In genomic region chr16:95931509-95931908, GRCm38 (mm10) we compare ENCODE assay signal across 14 mouse cellular contexts. TPM values are rescaled to one million over a fixed set of nuclear protein-coding genes. Genes with fewer than 3 reads are reported as not detected.
DNase-seq lines count a peak whose midpoint lies in the region; ATAC-seq and TF ChIP-seq lines count a peak whose summit lies in the region.
"Had no signal": no experiment of that assay in that cellular context is flagged by ENCODE, and none has a peak within 500 bp of the region (broad histone marks: within the 10 kb centered on the region; RNA-seq: fewer than 3 reads in every experiment).

No protein-coding gene starts in this region.

- peak; percentile 40 to 68 for DNase-seq in heart, adult 9 months (ENCODE audit: low spot score in 2 of 2)
- peak; percentile 28 to 30 for DNase-seq in lung, adult 18-20 months
- DNase-seq in lung, adult 2 months = no peak
- peak; percentile 36 for DNase-seq in skeletal muscle tissue, adult 2 months (ENCODE audit: low read depth, low spot score)
- DNase-seq in left cerebral cortex, adult 2 months (ENCODE audit: extremely low spot score in 1 of 2, low spot score in 2 of 2) = no peak
- DNase-seq in heart, postnatal 36 days = no peak
- DNase-seq: cerebellum, adult 8-10 months; gastrocnemius, postnatal 36 days; liver; retina, postnatal 1 day had no signal

- H3K36me3 ChIP-seq in heart, embryonic 12.5 days = no peaks in the 10 kb centered on the region

- no peak for TF ChIP-seq CTCF in lung, adult 2 months (IDR thresholded peaks at IDR 0.05; ENCODE audit: insufficient read depth, low read length)
- no peak for TF ChIP-seq CTCF in left cerebral cortex, adult 2 months (IDR thresholded peaks at IDR 0.05)

- TF ChIP-seq POLR2A in lung, adult 2 months (IDR thresholded peaks at IDR 0.05; ENCODE audit: borderline replicate concordance, extremely low read depth, low read depth, low read length) = no peak

- H3K27ac ChIP-seq in heart, embryonic 12.5 days (ENCODE audit: poor library complexity, severe bottlenecking) = no peak overlapping the region
- no peak overlapping the region for H3K27ac ChIP-seq in left cerebral cortex, adult 2 months

- WGBS in heart, embryonic 12.5 days = 88% methylated on average over 12 of the region's 12 CpGs
- 55% methylated on average over 12 of the region's 12 CpGs for WGBS in lung, adult 2 months

- no peak overlapping the region for H3K4me3 ChIP-seq in heart, embryonic 12.5 days
- H3K4me3 ChIP-seq in lung, adult 2 months (replicated peaks; ENCODE audit: extremely low read depth, low read depth, low read length) = no peak overlapping the region
- H3K4me3 ChIP-seq in left cerebral cortex, adult 2 months = no peak overlapping the region
- H3K4me3 ChIP-seq: megakaryocyte, embryonic 14.5 days had no signal

- no peaks in the 10 kb centered on the region for H3K27me3 ChIP-seq in heart, embryonic 12.5 days (replicated peaks)

- H3K4me1 ChIP-seq in heart, embryonic 12.5 days (replicated peaks) = 0 out of 2 replicates have a peak, but pooled peaks cover 3% of the 10 kb centered on the region
- H3K4me1 ChIP-seq in lung, adult 2 months (ENCODE audit: control insufficient read depth, insufficient read depth, low read length) = peaks cover 10% of the 10 kb centered on the region

- intact Hi-C loops in left cerebral cortex, adult 2 months (cut with DNase I) = no loop called here
- intact Hi-C loops in heart, postnatal 36 days (cut with DNase I) = no loop called here

- H3K9ac ChIP-seq in heart, embryonic 12.5 days = no peak overlapping the region

- no peaks in the 10 kb centered on the region for H3K9me3 ChIP-seq in heart, embryonic 12.5 days (replicated peaks)

- no peak overlapping the region for H3K4me2 ChIP-seq in heart, embryonic 12.5 days

- no peak for ATAC-seq in heart, embryonic 12.5 days (ENCODE audit: insufficient number of reproducible peaks, low FRiP score)
- peak; percentile 71 for ATAC-seq in granulocyte monocyte progenitor cell, adult 5-6 weeks (replicated peaks; ENCODE audit: poor library complexity, severe bottlenecking)
- ATAC-seq: activated CD4-positive, CD25-positive, alpha-beta regulatory T cell, adult 4 months had no signal

RNA-seq across cellular contexts. Expression of gene Psmg1, which starts 59.3 kb away (rescaled TPM):
- 65.7 and 72.8 TPM in 2 replicates for polyA plus RNA-seq in heart, embryonic 12.5 days (2016; fragmentation: Nextera tagmentation; extraction: Ambion mirVana)
- polyA plus RNA-seq in lung, adult 2 months (2012; rRNA removed) = 8.5 and 11.0 TPM in 2 replicates
- total RNA-seq in granulocyte monocyte progenitor cell, adult 5-6 weeks (2014; fragmentation: Nextera tagmentation) = 53.2 and 68.7 TPM in 2 replicates
- total RNA-seq in granulocyte monocyte progenitor cell, adult 5-6 weeks (2017) = 71.9 and 94.4 TPM in 2 replicates
- total RNA-seq in left cerebral cortex, adult 2 months (2021) = 10 to 100 TPM; 15.9 to 16.0 TPM
- 10 to 100 TPM; 26.3 TPM for total RNA-seq in heart, postnatal 36 days (2021)

Comparison
In these comparisons a context has a peak if more than half of its experiments do, and no peak if none do; other contexts are left out.
1. DNase-seq: peak in heart, adult 9 months (2 of 2), lung, adult 18-20 months (2 of 2) and skeletal muscle tissue, adult 2 months (single experiment); none in lung, adult 2 months (single experiment), left cerebral cortex, adult 2 months (0 of 2) and heart, postnatal 36 days (0 of 2).